Mouse (Mus musculus) urinary bladder, postnatal 25 days (tissue): ENCODE measurements around the gene Zmym4.
"Not testable (repeated sequence)": the region's sequence is repeated elsewhere in the genome, so short reads cannot be mapped to it uniquely, and the experiment has no call there.

Source experiments
- DNase-seq: peaks from one replicate; pipeline ENCODE4 v3.0.0; 2022; ENCODE audit warnings: low spot score

The Zmym4 gene

GRCm38 (mm10) chr4:126967864-126968821, at the start of gene Zmym4:
Zmym4 (minus strand) TSS chr4:126968135.
- DNase-seq = peak; percentile 88

GRCm38 (mm10) chr4:127016366-127016765, 48.4 kb upstream of the Zmym4 start:
- DNase-seq = no peak

GRCm38 (mm10) chr4:127015294-127015993, 47.5 kb upstream of the Zmym4 start:
- peak; percentile 67 for DNase-seq

GRCm38 (mm10) chr4:127005113-127005936, 37.4 kb upstream of the Zmym4 start:
- DNase-seq = no peak

- DNase-seq = no peak
These were observed 36.4 kb upstream of the Zmym4 start for GRCm38 (mm10) chr4:127004384-127004783.

- DNase-seq = no peak
These were observed 32.7 kb upstream of the Zmym4 start for GRCm38 (mm10) chr4:127000601-127001105.

GRCm38 (mm10) chr4:126999372-126999771, 31.4 kb upstream of the Zmym4 start:
- DNase-seq = not testable (repeated sequence)

- DNase-seq = no peak
These were observed 24.4 kb upstream of the Zmym4 start for GRCm38 (mm10) chr4:126992356-126992755.

GRCm38 (mm10) chr4:126990553-126990952, 22.6 kb upstream of the Zmym4 start:
- DNase-seq = no peak

- DNase-seq = no peak
These were observed 20.6 kb upstream of the Zmym4 start for GRCm38 (mm10) chr4:126988503-126988902.

GRCm38 (mm10) chr4:126986768-126987167, 18.8 kb upstream of the Zmym4 start:
- no peak for DNase-seq

GRCm38 (mm10) chr4:126983736-126984525, 16.0 kb upstream of the Zmym4 start:
- not testable (repeated sequence) for DNase-seq

- no peak for DNase-seq
These were observed 15.4 kb upstream of the Zmym4 start for GRCm38 (mm10) chr4:126983321-126983720.

GRCm38 (mm10) chr4:126978706-126979105, 10.8 kb upstream of the Zmym4 start:
- no peak for DNase-seq

GRCm38 (mm10) chr4:126977467-126977866, 9.5 kb upstream of the Zmym4 start:
- DNase-seq = no peak

GRCm38 (mm10) chr4:126967241-126967863, 583 bp downstream of the Zmym4 start:
- DNase-seq = peak; percentile 19

- DNase-seq = no peak
These were observed 9.3 kb downstream of the Zmym4 start for GRCm38 (mm10) chr4:126958682-126959081.

GRCm38 (mm10) chr4:126958261-126958660, 9.7 kb downstream of the Zmym4 start:
- no peak for DNase-seq

- no peak for DNase-seq
These were observed 10.5 kb downstream of the Zmym4 start for GRCm38 (mm10) chr4:126957434-126957833.

GRCm38 (mm10) chr4:126950801-126951200, 17.1 kb downstream of the Zmym4 start:
- not testable (repeated sequence) for DNase-seq

- DNase-seq = no peak
These were observed 24.5 kb downstream of the Zmym4 start for GRCm38 (mm10) chr4:126943421-126943820.
